Mouse (Mus musculus) midbrain, embryonic 11.5 days (tissue): Measurements from ENCODE around the gene Grk5. TPM values are rescaled to one million over a fixed set of nuclear protein-coding genes. Genes with fewer than 3 reads are reported as not detected.
"Not testable (repeated sequence)": the region's sequence is repeated elsewhere in the genome, so short reads cannot be mapped to it uniquely, and the experiment has no call there.

Experiments
- ATAC-seq: fragments of 200-750 bp; cut with Nextera tagmentation; 2 replicates; pipeline ENCODE4 v1.8.0; 2017; ENCODE audit warnings: moderate TSS enrichment, moderate library complexity; ENCODE audit not compliant: low FRiP score
- DNase-seq: peaks from one replicate; pipeline ENCODE4 v3.0.0; 2015; ENCODE audit warnings: low spot score; ENCODE audit errors: missing footprints
- H3K27ac ChIP-seq: fragments of 300-500 bp; sonication (generic); 2 replicates; pipeline ENCODE4 v1.5.1; 2014; ENCODE audit warnings: low read depth, low read length
- H3K27me3 ChIP-seq: fragments of 300-500 bp; sonication (generic); 2 replicates; pipeline ENCODE4 v1.6.1; 2014; ENCODE audit warnings: mild to moderate bottlenecking, low read length, moderate library complexity, mixed read lengths; ENCODE audit not compliant: control insufficient read depth, insufficient read depth
- H3K36me3 ChIP-seq: fragments of 300-500 bp; sonication (generic); 2 replicates; pipeline ENCODE4 v1.6.1; 2014; ENCODE audit warnings: mild to moderate bottlenecking, low read length, moderate library complexity, mixed read lengths; ENCODE audit not compliant: control insufficient read depth, insufficient read depth
- H3K4me1 ChIP-seq: fragments of 300-500 bp; sonication (generic); 2 replicates; pipeline ENCODE4 v1.6.1; 2014; ENCODE audit warnings: low read length; ENCODE audit not compliant: control insufficient read depth, insufficient read depth
- H3K4me2 ChIP-seq: fragments of 300-500 bp; sonication (generic); 2 replicates; pipeline ENCODE4 v1.6.1; 2014; ENCODE audit warnings: mild to moderate bottlenecking, moderate library complexity
- H3K4me3 ChIP-seq: fragments of 300-500 bp; sonication (generic); 2 replicates; pipeline ENCODE4 v1.5.1; 2014; ENCODE audit warnings: low read depth, low read length
- H3K9ac ChIP-seq: fragments of 300-500 bp; sonication (generic); 2 replicates; pipeline ENCODE4 v1.6.1; 2014; ENCODE audit warnings: low read length
- H3K9me3 ChIP-seq: fragments of 300-500 bp; sonication (generic); 2 replicates; pipeline ENCODE4 v1.6.1; 2016; ENCODE audit warnings: low read length; ENCODE audit not compliant: control insufficient read depth
- WGBS: fragments of 180-500 bp; shearing (Covaris S2); extraction: QIAGEN DNeasy Blood & Tissue Kit; methylation state at CpG from one replicate; pipeline ENCODE4 v1.1.7; 2014; 5-methylcytosine and 5-hydroxymethylcytosine counted together
- polyA plus RNA-seq: library from polyadenylated mRNA; unstranded; fragments of >200 nt; fragmentation: Nextera tagmentation; extraction: Ambion mirVana; gene quantifications from 2 replicates; pipeline ENCODE4 v1.2.1, GENCODE M21; 2014

The Grk5 gene
- polyA plus RNA-seq, 1 experiment from 2014 or later = 2.7 TPM

- ATAC-seq = no peak
Observed at GRCm38 (mm10) chr19:60903139-60903538, 13.6 kb downstream of the Grk5 start.

GRCm38 (mm10) chr19:60903971-60904370, 14.4 kb downstream of the Grk5 start:
- Histone ChIP-seq H3K9me3 (no peaks in the 10 kb centered on the region), H3K27ac (no peak overlapping the region), H3K9ac (no peak overlapping the region), H3K4me2 (no peak overlapping the region), H3K27me3 (no peaks in the 10 kb centered on the region), H3K4me3 (no peak overlapping the region), H3K4me1 (no peaks in the 10 kb centered on the region), H3K36me3 (no peaks in the 10 kb centered on the region)
- ATAC-seq = no peak
- no peak for DNase-seq
- WGBS = 79% methylated on average over 1 of the region's 1 CpGs

More at GRCm38 (mm10) chr19:60903139-60903538, 13.6 kb downstream of the Grk5 start:
- Histone ChIP-seq H3K4me2 (no peak overlapping the region), H3K27me3 (no peaks in the 10 kb centered on the region), H3K27ac (no peak overlapping the region), H3K4me1 (no peaks in the 10 kb centered on the region), H3K36me3 (no peaks in the 10 kb centered on the region), H3K9ac (no peak overlapping the region), H3K4me3 (no peak overlapping the region), H3K9me3 (no peaks in the 10 kb centered on the region)
- DNase-seq = no peak
- WGBS = 73% methylated on average over 1 of the region's 1 CpGs

GRCm38 (mm10) chr19:60905477-60905876, 15.9 kb downstream of the Grk5 start:
- no peak for DNase-seq
- H3K27ac ChIP-seq = no peak overlapping the region
- no peaks in the 10 kb centered on the region for H3K27me3 ChIP-seq
- no peak for ATAC-seq
- H3K9me3 ChIP-seq = no peaks in the 10 kb centered on the region
- H3K4me2 ChIP-seq = no peak overlapping the region
- no peak overlapping the region for H3K4me3 ChIP-seq
- no peaks in the 10 kb centered on the region for H3K36me3 ChIP-seq
- H3K4me1 ChIP-seq = no peaks in the 10 kb centered on the region
- H3K9ac ChIP-seq = no peak overlapping the region
- 90% methylated on average over 5 of the region's 5 CpGs for WGBS

- no peaks in the 10 kb centered on the region for H3K36me3 ChIP-seq
- H3K27me3 ChIP-seq = no peaks in the 10 kb centered on the region
- no peak overlapping the region for H3K9ac ChIP-seq
- no peak overlapping the region for H3K4me3 ChIP-seq
- H3K4me1 ChIP-seq = no peaks in the 10 kb centered on the region
- no peaks in the 10 kb centered on the region for H3K9me3 ChIP-seq
- ATAC-seq (no peak), DNase-seq (no peak)
- no peak overlapping the region for H3K4me2 ChIP-seq
- no peak overlapping the region for H3K27ac ChIP-seq
Observed at GRCm38 (mm10) chr19:60910304-60910703, 20.8 kb downstream of the Grk5 start.

GRCm38 (mm10) chr19:60911653-60912052, 22.1 kb downstream of the Grk5 start:
- 78% methylated on average over 2 of the region's 2 CpGs for WGBS
- no peak for ATAC-seq
- Histone ChIP-seq H3K9me3 (no peaks in the 10 kb centered on the region), H3K9ac (no peak overlapping the region), H3K27ac (no peak overlapping the region), H3K4me2 (no peak overlapping the region), H3K27me3 (no peaks in the 10 kb centered on the region), H3K4me1 (no peaks in the 10 kb centered on the region), H3K36me3 (no peaks in the 10 kb centered on the region), H3K4me3 (no peak overlapping the region)
- no peak for DNase-seq

GRCm38 (mm10) chr19:60915236-60915635, 25.7 kb downstream of the Grk5 start:
- Histone ChIP-seq H3K9ac (no peak overlapping the region), H3K4me2 (no peak overlapping the region), H3K36me3 (no peaks in the 10 kb centered on the region), H3K27ac (no peak overlapping the region), H3K4me3 (no peak overlapping the region), H3K4me1 (no peaks in the 10 kb centered on the region), H3K9me3 (no peaks in the 10 kb centered on the region), H3K27me3 (no peaks in the 10 kb centered on the region)
- no peak for ATAC-seq
- no peak for DNase-seq
- WGBS = 85% methylated on average over 4 of the region's 4 CpGs

- Histone ChIP-seq H3K27ac (no peak overlapping the region), H3K9me3 (no peaks in the 10 kb centered on the region), H3K27me3 (no peaks in the 10 kb centered on the region), H3K4me1 (no peaks in the 10 kb centered on the region), H3K4me3 (no peak overlapping the region), H3K9ac (no peak overlapping the region), H3K4me2 (no peak overlapping the region), H3K36me3 (no peaks in the 10 kb centered on the region)
- no peak for DNase-seq
- ATAC-seq = no peak
- WGBS = 87% methylated on average over 3 of the region's 3 CpGs
Observed at GRCm38 (mm10) chr19:60915862-60916261, 26.3 kb downstream of the Grk5 start.

- no peak for ATAC-seq
- H3K4me1 ChIP-seq = no peaks in the 10 kb centered on the region
- H3K27ac ChIP-seq = no peak overlapping the region
- no peaks in the 10 kb centered on the region for H3K9me3 ChIP-seq
- no peak overlapping the region for H3K9ac ChIP-seq
- DNase-seq = no peak
- H3K4me2 ChIP-seq = no peak overlapping the region
- WGBS = 89% methylated on average over 6 of the region's 6 CpGs
- H3K36me3 ChIP-seq = no peaks in the 10 kb centered on the region
- no peaks in the 10 kb centered on the region for H3K27me3 ChIP-seq
- H3K4me3 ChIP-seq = no peak overlapping the region
Observed at GRCm38 (mm10) chr19:60916869-60917570, 27.5 kb downstream of the Grk5 start.

GRCm38 (mm10) chr19:60924534-60924933, 35.0 kb downstream of the Grk5 start:
- ATAC-seq, H3K9ac ChIP-seq, H3K27me3 ChIP-seq, H3K36me3 ChIP-seq, H3K4me2 ChIP-seq, H3K4me1 ChIP-seq, H3K4me3 ChIP-seq, H3K27ac ChIP-seq, H3K9me3 ChIP-seq: not testable (repeated sequence)
- peak; percentile 17 for DNase-seq
